Mouse (Mus musculus): Measurements from ENCODE around the gene Papln. TPM values are rescaled to one million over a fixed set of nuclear protein-coding genes. Genes with fewer than 3 reads are reported as not detected.
A peak's percentile ranks its signal among the peaks of the same experiment; 100 is the strongest.

Papln gene
- polyA plus RNA-seq, 1 experiment: 0.67 TPM

DNA sequence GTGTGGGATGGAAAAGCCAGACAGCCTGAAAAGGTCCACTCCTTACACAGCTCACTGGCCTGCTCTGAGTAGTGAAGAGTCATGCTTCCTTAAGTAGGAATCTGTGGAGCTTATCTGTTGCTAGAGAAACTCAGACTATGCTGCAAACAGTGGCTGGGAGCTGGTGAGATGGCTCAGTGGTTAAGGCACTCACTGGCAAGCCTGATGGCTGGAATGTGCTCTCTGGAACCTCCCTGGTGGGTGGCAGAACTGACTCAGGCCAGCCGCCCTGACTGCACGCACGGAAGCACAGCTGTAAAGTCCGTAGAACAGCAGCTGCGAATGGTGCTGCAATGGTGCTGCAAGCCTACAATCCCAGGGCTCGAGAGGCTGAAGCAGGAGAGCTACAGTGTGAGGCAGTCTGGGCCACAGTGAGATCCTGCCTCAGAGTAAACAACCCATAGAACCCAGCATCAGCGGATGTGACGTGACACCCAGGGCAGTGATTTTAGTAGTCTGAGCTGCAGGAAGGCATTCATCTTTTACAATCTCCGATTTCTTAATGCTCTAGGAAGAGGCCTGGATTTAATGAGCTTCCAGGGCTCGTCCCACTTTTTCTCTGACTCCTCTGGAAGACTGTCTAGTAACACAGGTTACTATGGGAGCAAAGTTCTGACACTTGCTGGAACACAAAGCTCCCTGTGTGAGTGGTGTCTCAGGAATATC, 29.4 kb downstream of the Papln start:
- Histone ChIP-seq H3K9ac (ENCODE audit: low read depth, poor library complexity, severe bottlenecking) (no peak overlapping the region), H3K27ac (ENCODE audit: insufficient read depth, low read length) (no peak overlapping the region), H3K36me3 (ENCODE audit: control insufficient read depth, insufficient read depth, low read length, poor library complexity, severe bottlenecking) (no peaks in the 10 kb centered on the region), H3K4me3 (ENCODE audit: low read depth, low read length) (no peak overlapping the region), H3K9me3 (replicated peaks; ENCODE audit: control insufficient read depth, insufficient read depth, low read length, poor library complexity, severe bottlenecking) (no peaks in the 10 kb centered on the region), H3K27me3 (ENCODE audit: control insufficient read depth, insufficient read depth, low read length, poor library complexity, severe bottlenecking) (no peaks in the 10 kb centered on the region), H3K4me1 (ENCODE audit: control insufficient read depth, insufficient read depth, low read length) (no peaks in the 10 kb centered on the region)
- TF ChIP-seq EP300 (IDR thresholded peaks at IDR 0.05; ENCODE audit: insufficient read depth, low read depth, low read length) (no peak), CTCF (IDR thresholded peaks at IDR 0.05; ENCODE audit: low read depth, low read length) (no peak), POLR2A (IDR thresholded peaks at IDR 0.05; ENCODE audit: insufficient read depth, low read length) (no peak)

DNA sequence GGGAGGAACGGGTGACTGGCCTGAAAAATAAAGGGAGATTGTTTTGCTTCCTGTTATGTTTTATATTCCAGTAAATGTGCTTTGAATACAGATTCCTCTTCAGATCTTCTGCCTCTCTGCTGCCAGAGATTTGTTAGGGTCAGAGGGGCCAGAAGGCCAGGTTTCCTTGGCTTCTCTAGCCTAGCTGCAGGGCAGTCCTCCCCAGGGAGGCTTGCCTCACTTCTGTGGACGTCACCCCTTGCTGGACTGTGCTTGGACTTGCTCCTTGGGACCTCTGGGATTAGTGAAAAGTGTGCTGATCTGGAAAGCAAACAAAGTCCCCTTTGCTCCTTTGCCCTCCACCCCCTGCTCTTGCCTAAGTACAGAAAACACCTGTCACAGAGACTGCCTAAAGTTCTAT, 31.6 kb downstream of the Papln start:
- H3K4me3 ChIP-seq (ENCODE audit: low read depth, low read length): no peak overlapping the region
- no peak overlapping the region for H3K9ac ChIP-seq (ENCODE audit: low read depth, poor library complexity, severe bottlenecking)
- TF ChIP-seq CTCF (IDR thresholded peaks at IDR 0.05; ENCODE audit: low read depth, low read length): no peak
- TF ChIP-seq EP300 (IDR thresholded peaks at IDR 0.05; ENCODE audit: insufficient read depth, low read depth, low read length): no peak
- TF ChIP-seq POLR2A (IDR thresholded peaks at IDR 0.05; ENCODE audit: insufficient read depth, low read length): no peak
- peaks cover 2% of the 10 kb centered on the region; the same call in 1 of the 2 replicates for H3K36me3 ChIP-seq (ENCODE audit: control insufficient read depth, insufficient read depth, low read length, poor library complexity, severe bottlenecking)
- no peak overlapping the region for H3K27ac ChIP-seq (ENCODE audit: insufficient read depth, low read length)
- no peaks in the 10 kb centered on the region for H3K27me3 ChIP-seq (ENCODE audit: control insufficient read depth, insufficient read depth, low read length, poor library complexity, severe bottlenecking)
- H3K9me3 ChIP-seq (replicated peaks; ENCODE audit: control insufficient read depth, insufficient read depth, low read length, poor library complexity, severe bottlenecking): no peaks in the 10 kb centered on the region
- H3K4me1 ChIP-seq (ENCODE audit: control insufficient read depth, insufficient read depth, low read length): no peaks in the 10 kb centered on the region

DNA sequence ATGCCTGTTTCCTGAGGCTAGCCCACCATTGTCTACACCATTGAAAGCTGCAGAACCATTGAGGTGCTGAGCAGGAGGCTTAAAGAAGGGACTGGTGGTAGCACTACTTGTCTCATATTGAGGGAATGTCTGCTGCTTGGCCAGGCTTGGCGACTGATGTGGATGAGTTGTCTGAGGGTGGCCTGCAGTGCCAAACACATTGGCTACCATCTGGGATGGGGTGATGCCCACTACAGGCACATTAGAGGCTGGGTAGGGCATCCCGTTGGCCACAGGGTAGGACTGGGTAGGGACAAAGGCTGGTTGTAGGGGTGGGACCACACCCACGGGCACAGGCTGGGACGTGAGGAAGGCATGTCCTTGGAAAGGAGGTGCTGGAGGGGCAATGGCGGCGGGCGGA, 32.2 kb downstream of the Papln start:
- TF ChIP-seq CTCF (IDR thresholded peaks at IDR 0.05; ENCODE audit: low read depth, low read length) (no peak), POLR2A (IDR thresholded peaks at IDR 0.05; ENCODE audit: insufficient read depth, low read length) (no peak), EP300 (IDR thresholded peaks at IDR 0.05; ENCODE audit: insufficient read depth, low read depth, low read length) (no peak)
- peaks cover 2% of the 10 kb centered on the region; the same call in 1 of the 2 replicates for H3K36me3 ChIP-seq (ENCODE audit: control insufficient read depth, insufficient read depth, low read length, poor library complexity, severe bottlenecking)
- no peak overlapping the region for H3K9ac ChIP-seq (ENCODE audit: low read depth, poor library complexity, severe bottlenecking)
- H3K4me3 ChIP-seq (ENCODE audit: low read depth, low read length): no peak overlapping the region
- no peak overlapping the region for H3K27ac ChIP-seq (ENCODE audit: insufficient read depth, low read length)
- H3K9me3 ChIP-seq (replicated peaks; ENCODE audit: control insufficient read depth, insufficient read depth, low read length, poor library complexity, severe bottlenecking): no peaks in the 10 kb centered on the region
- no peaks in the 10 kb centered on the region for H3K4me1 ChIP-seq (ENCODE audit: control insufficient read depth, insufficient read depth, low read length)
- H3K27me3 ChIP-seq (ENCODE audit: control insufficient read depth, insufficient read depth, low read length, poor library complexity, severe bottlenecking): no peaks in the 10 kb centered on the region

DNA sequence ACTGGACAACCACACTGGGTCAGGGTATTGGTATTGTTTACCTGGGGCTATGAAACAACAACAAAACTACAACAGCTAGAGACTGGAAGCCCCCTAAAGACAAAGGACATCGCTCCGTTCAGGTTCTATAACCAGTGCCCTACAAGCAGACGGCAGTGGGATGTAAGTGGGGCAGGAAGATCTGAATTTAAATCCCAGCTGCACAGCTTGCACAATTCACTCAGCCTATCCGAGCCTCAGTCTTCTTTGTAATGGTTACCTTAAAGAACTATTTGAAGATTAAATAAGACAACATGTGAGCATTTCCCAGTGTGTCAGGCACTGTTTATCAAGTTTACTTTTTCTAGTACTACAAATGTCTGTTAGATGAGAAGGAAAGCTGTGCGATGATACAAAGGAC, 34.9 kb downstream of the Papln start:
- H3K36me3 ChIP-seq (ENCODE audit: control insufficient read depth, insufficient read depth, low read length, poor library complexity, severe bottlenecking): peaks cover 2% of the 10 kb centered on the region; the same call in 1 of the 2 replicates
- H3K4me3 ChIP-seq (ENCODE audit: low read depth, low read length): no peak overlapping the region
- no peak overlapping the region for H3K9ac ChIP-seq (ENCODE audit: low read depth, poor library complexity, severe bottlenecking)
- H3K27ac ChIP-seq (ENCODE audit: insufficient read depth, low read length): no peak overlapping the region
- TF ChIP-seq CTCF (IDR thresholded peaks at IDR 0.05; ENCODE audit: low read depth, low read length): no peak
- no peak for TF ChIP-seq POLR2A (IDR thresholded peaks at IDR 0.05; ENCODE audit: insufficient read depth, low read length)
- TF ChIP-seq EP300 (IDR thresholded peaks at IDR 0.05; ENCODE audit: insufficient read depth, low read depth, low read length): no peak
- no peaks in the 10 kb centered on the region for H3K9me3 ChIP-seq (replicated peaks; ENCODE audit: control insufficient read depth, insufficient read depth, low read length, poor library complexity, severe bottlenecking)
- no peaks in the 10 kb centered on the region for H3K4me1 ChIP-seq (ENCODE audit: control insufficient read depth, insufficient read depth, low read length)
- H3K27me3 ChIP-seq (ENCODE audit: control insufficient read depth, insufficient read depth, low read length, poor library complexity, severe bottlenecking): no peaks in the 10 kb centered on the region

DNA sequence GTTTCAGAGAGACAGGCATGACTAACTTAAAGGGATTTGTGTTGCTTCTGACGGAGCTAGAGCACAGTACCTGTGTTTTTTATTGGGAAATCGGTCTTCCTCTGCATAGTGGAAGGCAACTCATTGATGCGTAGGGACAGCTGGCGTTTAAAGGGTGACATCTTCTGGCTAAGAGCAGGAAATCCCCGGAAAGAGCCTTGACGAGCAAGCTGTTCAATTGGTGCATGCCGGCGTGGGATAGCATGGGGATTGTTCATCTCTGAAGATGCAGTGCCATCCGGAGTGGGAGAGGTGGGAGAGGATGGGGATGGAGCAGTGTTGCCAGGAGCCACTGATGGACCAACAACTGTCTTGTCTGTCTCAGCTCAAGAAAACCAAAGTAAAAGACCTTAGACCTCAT, 37.5 kb downstream of the Papln start:
- no peaks in the 10 kb centered on the region for H3K4me1 ChIP-seq (ENCODE audit: control insufficient read depth, insufficient read depth, low read length)
- no peak overlapping the region for H3K9ac ChIP-seq (ENCODE audit: low read depth, poor library complexity, severe bottlenecking)
- H3K27me3 ChIP-seq (ENCODE audit: control insufficient read depth, insufficient read depth, low read length, poor library complexity, severe bottlenecking): no peaks in the 10 kb centered on the region
- no peak overlapping the region for H3K27ac ChIP-seq (ENCODE audit: insufficient read depth, low read length)
- H3K36me3 ChIP-seq (ENCODE audit: control insufficient read depth, insufficient read depth, low read length, poor library complexity, severe bottlenecking): peaks cover 4% of the 10 kb centered on the region; the same call in 1 of the 2 replicates
- no peak overlapping the region for H3K4me3 ChIP-seq (ENCODE audit: low read depth, low read length)
- 0 out of 2 replicates have a peak, but pooled peaks cover 3% of the 10 kb centered on the region for H3K9me3 ChIP-seq (replicated peaks; ENCODE audit: control insufficient read depth, insufficient read depth, low read length, poor library complexity, severe bottlenecking)
- TF ChIP-seq EP300 (IDR thresholded peaks at IDR 0.05; ENCODE audit: insufficient read depth, low read depth, low read length) (no peak), POLR2A (IDR thresholded peaks at IDR 0.05; ENCODE audit: insufficient read depth, low read length) (no peak), CTCF (IDR thresholded peaks at IDR 0.05; ENCODE audit: low read depth, low read length) (peak; percentile 19)

DNA sequence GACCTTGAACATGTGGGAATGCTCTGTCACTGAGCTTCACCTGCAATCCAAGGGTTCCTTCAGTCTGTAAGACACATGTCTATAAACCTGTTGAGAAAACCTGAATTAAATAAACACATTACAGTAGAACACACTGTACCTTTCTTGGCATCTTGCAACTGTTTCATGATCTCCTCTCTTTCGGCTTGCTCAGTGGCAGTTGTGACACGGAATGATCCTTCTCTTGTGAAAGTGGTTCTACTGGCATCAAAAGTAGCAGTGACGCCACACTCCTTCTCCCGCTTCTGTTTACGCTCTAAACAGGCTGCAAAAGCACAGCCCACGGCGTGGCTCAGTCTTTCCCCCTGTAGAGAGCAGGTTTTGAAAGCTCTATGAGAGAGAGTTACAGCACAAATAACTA, 40.2 kb downstream of the Papln start:
- TF ChIP-seq CTCF (IDR thresholded peaks at IDR 0.05; ENCODE audit: low read depth, low read length): no peak
- TF ChIP-seq EP300 (IDR thresholded peaks at IDR 0.05; ENCODE audit: insufficient read depth, low read depth, low read length): no peak
- no peak for TF ChIP-seq POLR2A (IDR thresholded peaks at IDR 0.05; ENCODE audit: insufficient read depth, low read length)
- Histone ChIP-seq H3K27me3 (ENCODE audit: control insufficient read depth, insufficient read depth, low read length, poor library complexity, severe bottlenecking) (no peaks in the 10 kb centered on the region), H3K4me3 (ENCODE audit: low read depth, low read length) (no peak overlapping the region), H3K27ac (ENCODE audit: insufficient read depth, low read length) (no peak overlapping the region), H3K4me1 (ENCODE audit: control insufficient read depth, insufficient read depth, low read length) (no peaks in the 10 kb centered on the region), H3K9me3 (replicated peaks; ENCODE audit: control insufficient read depth, insufficient read depth, low read length, poor library complexity, severe bottlenecking) (0 out of 2 replicates have a peak, but pooled peaks cover 3% of the 10 kb centered on the region), H3K9ac (ENCODE audit: low read depth, poor library complexity, severe bottlenecking) (no peak overlapping the region), H3K36me3 (ENCODE audit: control insufficient read depth, insufficient read depth, low read length, poor library complexity, severe bottlenecking) (peaks cover 14% of the 10 kb centered on the region)

Data from ES-Bruce4 (cell line).